Mouse (Mus musculus) regulatory T cell (primary cell): ENCODE measurements at regions not wholly inside any gene's neighbourhood (a gene's known extent, or its start where the extent isn't known, plus 50 kb on each side); places are given as distances from the start of the nearest gene placed in this dataset.
"Not testable (repeated sequence)": the region's sequence is repeated elsewhere in the genome, so short reads cannot be mapped to it uniquely, and the experiment has no call there.

ENCODE experiments used
- in situ Hi-C: fragments of 300-600 bp; cut with MboI, MseI; formaldehyde crosslinking; loops from one replicate; pipeline ENCODE4 v1.15.1; 2025; ENCODE audit warnings: high pct_unique_total_duplicates

DNA sequence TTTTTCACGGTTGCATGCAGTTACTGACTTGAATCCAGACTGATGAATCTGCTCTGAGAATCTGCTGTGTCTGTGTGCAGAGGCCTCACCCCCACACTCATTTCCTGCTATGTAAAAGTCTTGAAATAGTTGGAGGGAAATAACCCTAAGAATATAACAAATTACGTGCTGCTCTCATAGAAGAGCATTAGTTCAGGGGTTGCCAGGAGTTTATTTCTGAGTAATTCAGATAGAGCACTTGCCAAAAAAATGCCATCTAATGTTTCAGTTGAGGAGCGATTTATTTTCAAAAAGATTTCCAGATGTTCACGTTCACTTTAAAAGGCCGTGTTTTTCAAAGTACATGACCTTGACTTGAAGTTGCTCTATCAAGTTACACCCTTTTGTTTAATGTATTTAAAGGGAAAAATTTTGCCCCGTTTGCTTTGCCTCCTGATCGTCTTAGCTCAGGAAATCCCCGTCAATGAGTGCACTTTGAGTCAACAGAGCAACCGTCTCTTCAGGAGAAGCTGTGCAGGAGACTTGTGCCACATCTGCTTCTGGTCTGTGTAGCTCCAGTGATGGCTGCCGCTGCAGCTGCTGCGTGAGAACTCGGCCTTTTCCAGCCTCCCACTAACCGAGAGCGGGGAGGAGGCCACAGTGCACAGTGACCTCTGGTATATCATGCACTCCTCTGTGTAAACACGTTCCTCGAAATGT lies 50.9 kb upstream of the Sec61g start:
- in situ Hi-C loops = no loop called here

- in situ Hi-C loops = loop anchor here (5.0 kb wide), 1 partner anchor 44 kb away; no protein-coding TSS in a partner anchor
Measured at GRCm38 (mm10) chr11:16561727-16562126, 53.4 kb upstream of the Sec61g start.

DNA sequence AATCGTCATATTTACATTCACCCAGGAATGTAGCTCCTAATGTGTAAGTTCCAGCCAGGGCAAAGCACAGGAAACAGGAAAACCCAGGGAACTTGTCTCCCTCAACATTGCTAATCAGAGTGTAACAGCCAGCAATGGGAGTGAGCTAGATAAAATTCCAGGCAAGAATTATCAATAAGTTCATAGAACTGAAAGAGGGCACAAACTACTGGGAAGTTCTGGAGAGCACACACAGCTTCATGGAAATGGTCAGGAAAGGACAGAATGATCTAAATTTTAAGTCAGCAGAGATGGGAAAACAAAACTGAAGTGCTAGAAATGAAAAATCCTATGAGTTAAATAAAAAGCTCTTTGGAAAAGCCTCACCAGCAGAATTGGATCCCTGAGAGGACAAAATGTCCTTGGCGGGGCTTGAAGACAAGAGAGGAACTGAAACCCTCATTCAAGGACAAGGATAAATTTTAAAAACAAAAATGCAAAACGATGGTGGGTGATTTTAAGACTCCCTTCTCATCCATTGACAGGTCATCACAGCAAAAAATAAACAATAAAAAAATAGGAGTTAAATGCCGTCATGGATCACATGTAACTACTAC lies 80.9 kb upstream of the Sec61g start:
- in situ Hi-C loops = no loop called here

DNA sequence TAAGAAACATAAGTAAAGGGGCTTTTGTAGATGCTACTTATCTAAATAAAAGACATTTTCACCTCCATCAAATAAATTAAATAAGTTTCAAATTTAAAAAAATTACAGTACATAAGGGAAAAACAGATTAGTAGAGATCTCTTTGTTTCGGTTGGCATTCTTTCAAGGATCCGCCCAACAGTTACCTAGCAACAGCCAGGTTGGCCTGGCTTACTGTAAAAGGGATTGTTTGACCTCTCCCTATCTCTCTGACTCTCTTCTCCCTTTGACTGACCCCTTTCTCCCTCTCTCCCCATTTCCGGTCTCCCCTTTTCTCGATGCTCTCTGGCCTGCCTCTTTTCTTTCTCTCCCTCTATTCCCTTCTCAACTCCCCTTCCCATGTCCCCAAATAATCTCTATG lies 82.3 kb upstream of the Sec61g start:
- in situ Hi-C loops = no loop called here

DNA sequence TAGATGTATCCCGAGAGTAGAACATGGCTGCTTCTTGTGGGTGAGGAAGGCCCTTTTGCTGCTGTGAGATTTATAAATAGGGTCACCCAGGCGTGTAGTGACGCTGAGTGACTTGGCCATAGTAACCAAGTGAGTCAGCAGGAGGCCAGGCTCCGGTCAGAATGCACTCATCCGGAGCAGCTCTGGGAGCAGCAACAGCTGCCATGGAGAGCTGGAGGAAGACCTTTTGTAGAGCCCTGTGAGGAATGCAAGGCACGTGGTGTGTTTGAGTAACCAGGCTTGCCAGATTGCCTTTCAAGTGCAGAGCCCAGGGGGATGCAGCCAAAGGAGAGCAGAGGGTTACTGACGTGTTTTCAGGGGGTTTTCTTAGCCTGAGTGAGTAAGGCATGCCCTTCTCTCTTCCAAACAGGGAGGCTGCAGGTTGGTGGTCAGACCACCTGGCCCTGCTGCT lies 83.2 kb upstream of the Sec61g start:
- in situ Hi-C loops = no loop called here

DNA sequence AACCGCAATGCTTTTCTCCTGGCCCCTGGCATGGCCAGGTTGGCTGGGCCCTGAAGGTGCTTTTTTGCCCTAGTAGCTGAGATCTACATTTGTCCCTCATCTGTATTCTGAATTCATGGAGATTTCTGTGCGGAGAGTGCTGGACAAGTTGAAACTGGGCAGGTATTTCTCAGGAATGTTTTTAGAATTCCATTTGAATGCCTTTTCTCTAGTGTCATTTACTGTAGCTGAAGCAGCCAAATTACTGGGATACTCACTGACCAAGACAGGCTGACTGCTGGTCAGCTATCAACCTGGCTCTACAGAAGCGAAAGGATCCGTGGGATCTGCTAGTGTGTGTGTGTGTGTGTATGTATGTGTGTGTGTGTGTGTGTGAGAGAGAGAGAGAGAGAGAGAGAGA lies 83.7 kb upstream of the Sec61g start:
- in situ Hi-C loops = no loop called here

GRCm38 (mm10) chr11:16592766-16593165 lies 84.5 kb upstream of the Sec61g start:
- in situ Hi-C loops = no loop called here

DNA sequence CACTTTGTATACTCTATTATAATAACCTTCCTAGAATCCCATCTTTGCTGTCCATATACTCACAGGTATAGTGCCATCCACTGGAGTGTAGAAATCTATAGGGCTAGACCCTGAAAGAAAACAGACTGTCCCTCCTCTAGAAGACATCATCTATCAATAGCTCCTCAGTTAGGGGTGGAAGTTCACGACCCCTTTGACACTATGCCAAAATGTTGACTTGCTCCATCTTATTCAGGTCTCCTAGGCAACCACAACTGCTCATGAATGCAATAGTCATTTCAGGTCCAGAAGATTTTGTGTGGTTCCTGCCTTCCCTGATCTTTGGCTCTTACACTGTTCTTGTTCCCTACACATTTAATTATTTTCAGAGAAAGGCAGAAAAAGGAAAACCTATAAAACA lies 86.5 kb upstream of the Sec61g start:
- in situ Hi-C loops = no loop called here

DNA sequence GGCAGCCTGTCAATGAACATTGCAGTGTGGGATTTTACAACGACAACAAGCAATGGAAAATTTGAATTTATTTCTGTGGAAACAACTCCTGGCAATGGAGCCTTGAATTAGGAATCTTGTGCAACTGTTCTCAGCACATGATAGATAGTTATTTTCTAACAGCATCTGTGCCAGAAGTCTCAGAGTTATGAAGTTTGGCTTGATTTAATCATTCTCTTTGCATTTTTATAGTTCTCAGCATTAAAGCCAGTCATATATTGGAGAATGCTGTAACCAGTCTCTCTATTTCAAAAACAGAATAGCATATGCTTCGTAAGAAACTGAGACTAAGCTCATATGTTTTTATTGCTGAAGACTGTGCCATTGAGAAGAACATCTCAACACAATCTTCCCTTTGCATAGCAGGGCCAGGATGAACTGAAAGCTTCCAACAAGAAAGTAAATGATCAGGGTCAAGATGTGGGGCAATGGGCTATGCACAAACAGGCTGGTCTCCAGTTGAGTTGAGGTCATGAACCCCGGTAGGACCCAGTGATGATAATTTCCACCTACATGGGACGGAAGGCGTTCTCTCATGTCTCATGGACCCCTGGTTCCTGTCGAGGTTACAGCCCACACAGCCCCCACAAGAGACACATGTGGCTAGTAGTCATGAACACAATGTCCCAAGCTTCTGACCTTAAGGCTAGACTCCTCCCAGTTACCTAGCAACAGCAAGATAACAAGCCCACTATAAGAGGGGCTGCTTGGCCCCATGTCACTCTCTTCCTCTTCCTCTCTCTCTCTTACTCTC lies 89.0 kb upstream of the Sec61g start:
- in situ Hi-C loops = no loop called here

GRCm38 (mm10) chr11:16602947-16603346 lies 94.7 kb upstream of the Sec61g start:
- in situ Hi-C loops = no loop called here

DNA sequence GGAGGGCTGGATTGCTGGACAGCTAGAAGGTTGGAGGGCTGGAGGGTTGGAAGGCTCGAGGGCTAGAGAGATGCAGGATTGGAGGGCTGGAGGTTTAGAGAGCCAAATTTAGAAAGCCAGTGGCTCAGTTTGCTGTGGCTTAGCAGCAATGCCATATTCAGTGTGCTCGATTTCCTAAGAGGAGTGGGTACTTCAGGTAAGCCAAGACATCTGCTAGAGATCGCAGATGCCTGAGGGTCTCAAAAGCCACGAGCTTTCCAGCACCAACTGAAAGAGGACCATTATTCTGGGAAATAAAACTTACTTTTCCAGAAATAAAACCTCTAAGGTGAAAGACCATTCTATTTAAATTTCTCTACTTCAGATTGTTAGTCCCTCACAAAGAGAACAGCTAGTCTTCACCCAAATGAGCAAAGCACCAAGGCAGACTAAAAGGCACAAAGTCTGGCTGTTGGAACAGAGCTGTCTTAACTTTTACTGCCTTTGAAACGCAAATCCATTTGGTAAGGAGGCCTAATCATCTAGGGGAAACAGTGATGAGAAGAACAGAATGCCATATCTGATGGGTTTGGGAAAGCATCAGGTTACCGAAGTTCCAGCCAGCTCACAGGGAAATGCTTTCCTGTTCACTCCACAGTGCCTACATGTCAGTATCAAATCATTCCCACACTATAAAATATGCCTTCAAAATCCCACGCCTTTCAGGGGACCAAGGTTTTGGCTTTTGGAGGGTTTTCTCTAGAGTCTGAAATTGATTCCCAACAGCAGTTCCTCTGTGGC lies 98.3 kb upstream of the Sec61g start:
- in situ Hi-C loops = no loop called here

- in situ Hi-C loops = not testable (repeated sequence)
Measured at GRCm38 (mm10) chr11:16607900-16608422, 99.7 kb upstream of the Sec61g start.

DNA sequence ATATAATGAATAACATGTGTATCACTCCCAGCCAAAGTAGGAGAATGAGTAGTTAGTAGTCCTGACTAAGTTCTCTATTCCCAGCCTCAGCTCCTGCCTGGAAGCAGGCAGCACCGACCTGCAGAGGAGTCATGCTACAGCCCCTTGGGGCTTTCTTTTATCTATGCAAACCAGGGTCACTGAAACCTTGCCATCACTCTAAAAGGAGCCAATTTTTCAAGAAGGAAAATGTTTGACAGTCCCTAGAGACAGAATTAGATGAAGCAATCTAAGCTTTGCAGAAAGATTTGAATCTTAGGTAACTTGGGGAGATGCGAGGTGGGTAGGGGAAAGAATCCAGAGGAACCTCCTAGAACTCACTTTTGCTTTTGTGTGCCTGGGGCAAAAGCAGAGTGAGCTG lies 103.5 kb upstream of the Sec61g start:
- in situ Hi-C loops = no loop called here

- in situ Hi-C loops = no loop called here
Measured at GRCm38 (mm10) chr11:16612524-16612923, 104.2 kb upstream of the Sec61g start.

DNA sequence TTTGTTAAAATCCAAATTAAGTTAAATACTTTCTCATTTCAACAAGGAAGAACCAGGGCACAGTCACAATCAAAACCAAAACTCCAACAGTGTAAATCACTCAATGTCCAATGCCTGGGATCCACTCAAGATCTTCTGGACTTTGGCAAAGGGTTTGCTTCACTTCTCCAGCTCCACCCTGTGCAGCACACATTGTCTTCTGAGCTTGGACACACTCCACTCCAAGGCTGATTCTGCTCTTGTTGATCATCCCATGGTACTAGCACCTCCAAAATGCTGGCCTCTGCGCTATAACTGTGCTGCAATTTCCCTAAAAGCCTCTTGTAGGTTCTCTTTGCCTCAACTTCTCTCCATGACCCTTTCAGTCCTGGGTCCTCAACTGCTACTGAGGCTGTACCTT lies 111.5 kb upstream of the Sec61g start:
- in situ Hi-C loops = loop anchor here (10.0 kb wide), 1 partner anchor 1505 kb away; no protein-coding TSS in a partner anchor

DNA sequence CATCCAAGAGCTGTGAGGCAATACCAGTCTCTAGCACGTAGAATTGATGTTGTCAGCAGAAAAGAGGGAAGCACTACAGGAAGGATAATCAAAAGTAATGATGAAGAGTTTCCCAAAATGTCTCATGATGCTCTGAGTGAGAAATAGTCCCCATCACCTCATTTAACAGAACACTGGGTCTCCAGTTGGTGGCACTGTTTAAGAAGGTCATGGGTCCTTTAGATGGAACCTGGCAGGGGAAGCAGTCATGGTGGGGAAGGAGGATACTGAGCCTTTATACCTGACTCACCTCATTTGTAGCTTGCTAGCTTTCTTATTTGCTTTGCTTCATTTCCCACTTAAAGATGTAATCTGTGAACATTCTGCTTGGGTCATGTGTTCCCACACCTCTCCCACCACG lies 115.4 kb upstream of the Sec61g start:
- in situ Hi-C loops = loop anchor here (10.0 kb wide), 1 partner anchor 1509 kb away; no protein-coding TSS in a partner anchor

GRCm38 (mm10) chr11:16627294-16628085 lies 119.2 kb upstream of the Sec61g start:
- in situ Hi-C loops = loop anchor here (10.0 kb wide), 1 partner anchor 1513 kb away; no protein-coding TSS in a partner anchor

DNA sequence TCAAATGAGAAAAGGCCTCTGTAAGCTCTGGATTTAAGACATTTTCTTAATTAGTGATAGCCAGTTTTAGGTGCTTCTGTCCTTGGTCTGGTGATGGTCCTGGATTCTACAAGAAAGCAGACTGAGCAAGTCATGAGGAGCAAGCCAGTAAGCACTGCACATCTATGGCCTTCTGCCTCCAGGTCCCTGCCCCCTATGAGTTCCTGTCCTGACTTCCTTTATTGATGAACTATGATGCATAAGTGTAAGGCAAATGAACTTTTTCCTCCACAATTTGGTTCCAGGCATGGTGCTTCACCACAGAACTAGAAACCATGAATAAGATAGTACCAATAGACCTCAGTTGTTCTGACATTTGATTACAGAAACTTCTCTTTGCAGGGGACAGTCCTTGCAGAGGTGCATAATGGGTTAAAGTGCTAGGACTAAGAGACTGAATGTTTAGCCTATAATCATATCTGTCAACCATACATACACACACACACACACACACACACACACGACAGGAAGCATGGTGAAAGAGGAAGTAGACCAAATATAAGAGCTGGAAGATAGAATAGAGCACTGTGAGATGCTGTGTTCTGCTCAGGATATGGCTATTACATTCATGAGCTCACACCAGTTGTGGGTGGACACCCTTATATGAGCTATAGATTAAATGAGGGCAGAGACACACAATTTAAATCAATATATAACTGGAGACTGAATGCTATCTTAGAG lies 121.3 kb upstream of the Sec61g start:
- in situ Hi-C loops = loop anchor here (10.0 kb wide), 1 partner anchor 1515 kb away; no protein-coding TSS in a partner anchor

DNA sequence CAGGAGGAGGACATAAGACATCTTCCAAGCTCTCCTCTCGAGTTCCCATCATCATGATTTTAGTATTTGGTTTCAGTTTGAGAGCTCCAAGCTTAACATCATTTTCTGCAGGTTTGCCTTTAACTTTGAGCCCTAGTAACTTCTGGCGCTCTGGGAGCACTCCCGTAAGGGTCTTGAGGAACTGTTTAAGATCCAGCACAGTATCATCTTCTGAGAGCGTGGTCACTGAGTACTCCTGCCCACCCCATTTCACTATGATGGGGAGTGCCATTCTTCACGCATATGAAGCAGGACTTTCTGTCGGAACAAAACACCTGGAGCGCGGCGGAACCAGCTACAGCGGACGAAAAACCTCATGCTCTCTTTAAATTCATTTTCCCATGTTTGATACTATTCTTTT lies 116.2 kb upstream of the Egfr start:
- in situ Hi-C loops = not testable (repeated sequence)

DNA sequence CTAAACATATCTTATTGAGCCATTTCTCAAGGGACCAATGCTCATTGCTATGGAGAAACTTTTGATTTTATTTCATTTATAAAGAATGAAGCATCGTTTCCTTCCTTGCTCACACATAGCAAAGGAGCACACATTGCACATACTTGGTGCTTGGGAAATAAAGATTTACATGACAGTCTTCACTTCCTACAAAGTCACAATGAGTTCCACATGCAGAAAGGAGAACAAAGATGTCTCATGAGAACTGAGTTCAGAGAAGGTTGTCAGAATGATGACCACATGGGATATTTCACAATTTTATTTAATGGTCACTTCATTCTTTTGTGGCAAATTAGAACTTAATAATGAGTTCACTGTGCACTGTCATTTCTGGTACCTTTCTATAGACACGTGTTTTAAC lies 114.3 kb upstream of the Egfr start:
- in situ Hi-C loops = no loop called here
